Mouse (Mus musculus) ovary, adult 18-20 months (tissue): Measurements from ENCODE around the gene Slco1b2.
"Not testable (repeated sequence)": the region's sequence is repeated elsewhere in the genome, so short reads cannot be mapped to it uniquely, and the experiment has no call there.

Source experiments
- DNase-seq: peaks from one replicate; pipeline ENCODE4 v3.0.0; 2022; ENCODE audit warnings: low spot score, mixed read lengths

Slco1b2 gene

DNA sequence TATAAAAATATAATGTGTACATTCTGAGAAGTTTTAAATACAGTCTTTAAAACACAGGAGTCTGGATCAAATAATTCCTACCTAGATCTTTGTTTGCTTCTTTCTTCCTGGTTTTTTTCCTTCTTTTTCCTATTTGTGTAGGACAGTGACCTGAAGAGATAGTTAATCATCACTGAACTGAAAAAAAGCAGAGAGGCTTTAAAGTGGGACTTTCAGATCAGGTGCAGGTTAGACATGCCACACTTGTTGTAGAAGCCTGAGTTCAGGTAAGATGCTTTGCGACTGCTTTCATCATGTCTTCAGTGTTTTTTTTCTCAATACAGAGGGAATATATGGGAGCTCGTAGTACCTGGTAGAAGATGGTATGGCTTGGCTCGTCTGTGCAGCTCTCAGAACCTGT, at the start of gene Slco1b2:
TSS of gene Slco1b2 (plus strand) at position 228 of the 400 bp plus-strand sequence.
- no peak for DNase-seq

DNA sequence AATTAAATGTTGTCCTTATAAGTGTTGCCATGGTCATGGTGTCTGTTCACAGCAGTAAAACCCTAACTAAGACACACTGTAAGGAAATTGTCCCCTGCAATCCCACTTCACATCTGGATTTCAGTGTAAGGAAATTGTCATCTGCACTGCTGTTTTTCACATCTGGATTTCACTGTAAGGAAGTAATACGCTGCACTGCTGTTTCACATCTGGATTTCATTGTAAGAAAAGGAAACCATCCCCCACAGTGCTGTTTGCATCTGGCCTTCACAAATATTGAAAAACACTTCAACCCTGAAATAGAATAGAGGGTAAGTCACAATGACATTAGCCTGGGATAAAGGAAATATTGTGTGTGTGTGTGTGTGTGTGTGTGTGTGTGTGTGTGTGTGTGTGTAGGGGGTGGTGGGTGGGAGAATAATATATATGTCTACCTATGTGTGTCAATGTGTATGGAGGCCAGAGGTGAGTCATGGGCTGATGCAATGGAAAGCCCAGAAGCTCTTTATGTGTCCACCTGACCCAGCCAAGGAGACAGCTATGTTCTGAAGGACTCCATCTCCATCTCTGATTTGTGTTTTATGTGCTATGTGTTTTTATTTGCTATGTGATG, 44.4 kb upstream of the Slco1b2 start:
- DNase-seq, result no peak

DNA sequence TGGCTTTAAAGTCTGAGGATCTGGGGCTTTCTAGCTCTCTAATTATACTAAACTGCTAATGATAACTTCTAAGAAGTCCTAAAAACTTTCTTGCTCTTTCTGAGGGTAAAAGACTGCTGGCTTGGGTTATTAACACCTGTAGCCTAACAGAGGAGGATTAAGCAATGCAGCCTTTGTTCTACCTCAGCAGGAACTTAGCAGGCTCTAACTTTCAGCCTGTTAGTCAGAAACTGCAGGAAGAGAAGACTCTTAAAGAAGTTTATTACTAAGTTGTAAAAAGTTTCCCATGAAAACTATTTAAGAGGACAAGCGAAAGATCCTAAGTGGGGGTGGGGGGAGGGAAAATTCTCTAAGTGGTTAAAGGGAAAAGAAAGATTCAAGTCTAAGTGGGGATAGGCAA, 39.3 kb upstream of the Slco1b2 start:
- DNase-seq, result no peak

DNA sequence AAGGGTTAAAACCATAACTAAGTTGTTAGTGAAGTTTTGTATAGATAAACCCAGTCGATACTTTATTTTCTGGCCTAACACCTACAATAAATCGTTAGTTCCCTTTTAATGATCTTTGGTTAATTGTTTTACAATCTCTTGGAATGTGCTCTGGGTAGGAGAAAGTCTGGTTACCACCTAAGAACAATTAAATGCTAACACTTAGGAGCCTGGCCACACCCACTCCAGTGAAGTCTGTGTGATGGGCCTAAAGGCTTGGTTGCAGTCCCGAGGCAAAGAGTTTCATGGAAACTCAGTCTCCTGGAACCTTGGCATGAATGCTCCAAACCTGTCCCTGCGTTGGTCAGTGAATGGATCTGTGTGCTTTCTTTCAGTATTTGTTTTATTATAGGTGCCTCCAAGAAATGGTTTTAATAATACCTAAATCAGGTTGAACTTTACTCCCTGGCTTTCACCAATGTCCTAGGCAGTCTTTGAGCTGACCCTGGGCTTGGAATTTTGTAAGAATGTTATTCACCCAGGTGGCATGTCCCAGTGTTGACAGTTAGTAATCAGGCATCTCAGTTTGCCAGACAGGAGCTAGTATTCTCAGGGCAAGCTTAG, 38.6 kb upstream of the Slco1b2 start:
- DNase-seq, result not testable (repeated sequence)

DNA sequence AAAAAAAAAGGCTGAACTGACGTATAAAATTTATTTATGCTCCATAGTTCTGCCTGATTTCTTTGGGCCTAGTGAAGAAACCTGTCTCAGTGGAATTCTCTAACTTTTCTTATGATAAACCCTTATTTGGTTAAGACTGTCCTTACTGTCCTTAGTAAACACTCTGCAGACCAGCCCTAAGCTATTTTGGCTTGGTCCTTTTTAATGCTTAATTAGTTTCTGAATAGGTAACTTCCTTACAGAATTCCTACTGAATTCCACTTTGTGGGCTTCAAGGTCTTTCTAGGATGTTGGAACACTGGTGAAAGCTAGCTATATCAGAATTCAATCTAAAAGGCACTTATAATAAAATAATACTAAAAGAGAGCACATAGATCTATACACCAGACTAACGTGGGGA, 33.2 kb upstream of the Slco1b2 start:
- no peak for DNase-seq

DNA sequence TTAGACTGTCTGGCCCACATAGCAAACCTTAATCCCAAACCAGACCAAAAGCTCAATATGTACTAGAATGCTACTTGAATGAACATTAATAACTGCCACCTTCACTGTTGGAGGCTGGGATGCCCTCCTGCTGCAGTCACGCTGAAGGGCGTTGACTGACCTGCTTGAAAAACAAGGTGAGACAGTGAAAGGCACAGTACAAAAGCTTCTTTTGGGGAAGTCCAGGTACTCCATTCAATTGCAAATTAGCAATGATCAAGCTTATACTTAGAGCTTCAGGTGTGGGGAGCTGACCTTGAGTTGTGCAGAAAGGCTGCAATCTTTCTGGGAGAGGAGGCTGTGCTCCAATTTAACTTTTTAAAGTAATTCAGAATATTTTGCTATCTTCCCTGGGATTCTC, 32.3 kb upstream of the Slco1b2 start:
- DNase-seq, result no peak

DNA sequence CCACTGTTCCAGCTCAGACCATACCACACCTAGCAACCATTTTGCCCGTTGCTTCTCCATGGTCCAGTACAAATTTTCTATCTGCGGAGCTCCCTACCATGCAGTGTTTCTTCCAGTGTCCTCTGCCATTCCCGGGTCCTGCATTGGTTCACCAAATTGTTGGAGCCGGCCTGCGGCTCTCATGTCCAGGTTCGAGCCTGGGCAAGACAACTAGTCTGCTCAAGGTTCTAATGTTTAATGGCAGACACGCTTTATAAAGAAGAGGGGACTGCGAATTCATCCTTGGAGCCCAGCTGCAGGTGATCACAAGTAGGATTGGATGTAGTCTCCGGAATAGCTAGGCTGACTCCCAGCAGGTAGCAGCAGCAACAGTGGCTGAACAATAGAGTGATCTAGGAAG, 28.4 kb upstream of the Slco1b2 start:
- no peak for DNase-seq

DNA sequence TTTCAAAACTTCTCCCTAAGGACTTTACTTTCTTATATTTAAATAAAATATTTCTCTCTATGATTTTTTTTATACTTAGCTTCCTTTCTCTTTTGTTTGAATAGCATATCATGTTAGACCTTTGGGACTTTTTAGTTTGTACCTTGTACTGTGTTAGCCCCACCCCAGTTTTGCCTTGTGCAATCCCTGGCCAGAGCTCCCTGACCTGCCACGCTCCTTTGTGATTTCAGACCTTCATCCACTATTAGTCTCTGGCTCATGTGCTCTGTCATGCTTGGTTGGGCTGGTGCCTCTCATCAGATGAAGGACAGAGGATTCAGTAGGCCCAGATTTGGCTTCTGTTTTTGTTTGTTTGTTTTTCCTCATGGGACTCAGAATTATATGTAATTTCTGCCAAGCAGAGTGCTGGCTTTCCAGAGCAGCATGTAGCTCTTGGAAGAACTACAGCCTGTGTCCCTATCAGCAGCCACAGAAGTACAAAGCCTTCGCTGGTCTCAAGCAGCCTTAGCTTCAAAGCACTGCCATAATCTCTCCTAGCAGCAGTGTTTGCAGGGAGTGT, 18.5 kb upstream of the Slco1b2 start:
- DNase-seq, result no peak

DNA sequence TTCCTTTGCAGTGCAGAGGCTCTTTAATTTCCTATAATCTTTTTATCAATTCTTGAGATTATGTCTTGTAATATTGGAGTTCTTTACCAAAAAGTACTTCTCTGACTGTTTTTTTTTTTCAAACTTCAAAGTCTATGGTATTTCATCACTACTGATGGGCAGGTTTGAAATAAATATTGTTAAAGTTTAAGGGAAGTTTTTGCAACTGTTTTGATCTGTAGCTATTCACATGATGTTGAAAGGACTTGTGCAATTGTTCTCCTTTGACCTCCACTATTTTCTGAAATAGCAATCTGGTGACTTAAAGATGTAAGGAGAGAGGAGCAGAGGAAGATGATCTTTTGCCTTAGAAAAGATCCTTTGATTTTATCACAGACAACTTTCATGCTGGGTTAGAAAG, 15.3 kb upstream of the Slco1b2 start:
- DNase-seq, result no peak

DNA sequence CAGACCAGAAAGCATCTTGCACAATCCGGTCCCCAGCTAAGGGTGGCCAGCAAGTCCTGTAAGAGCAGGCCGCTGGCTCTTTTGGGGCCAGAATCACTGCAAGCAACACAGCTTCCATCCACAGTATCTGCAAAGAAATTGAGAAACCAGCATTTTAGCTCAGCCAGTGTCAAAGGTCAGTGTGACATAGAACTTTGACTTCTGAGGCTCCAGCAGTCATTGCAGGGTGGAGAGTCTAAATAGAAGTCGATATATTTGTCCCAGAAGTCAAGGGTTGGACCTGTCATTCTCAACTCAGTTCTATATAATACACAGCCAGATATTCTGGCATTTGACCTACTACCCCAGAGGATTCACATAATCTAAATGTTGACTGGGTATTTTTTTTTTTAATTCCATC, 14.0 kb upstream of the Slco1b2 start:
- DNase-seq, result no peak

DNA sequence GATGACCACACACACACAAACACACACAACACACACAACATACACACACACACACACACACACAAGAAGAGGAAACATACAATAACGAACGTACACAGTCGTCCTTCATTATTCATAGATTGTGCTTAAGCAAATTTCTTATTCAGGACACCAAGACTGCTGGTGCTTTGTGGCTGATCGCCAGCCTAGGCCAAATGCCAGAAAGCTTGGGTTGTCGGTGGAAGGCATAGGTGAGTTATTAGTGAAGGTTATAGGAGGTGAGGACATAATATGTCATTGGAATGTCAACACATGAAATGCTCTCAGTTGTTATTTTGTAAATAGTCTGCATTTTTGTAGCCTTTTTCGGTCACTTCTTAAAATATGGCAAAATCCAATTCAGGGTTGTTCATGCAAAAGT, 3.6 kb downstream of the Slco1b2 start:
- no peak for DNase-seq

DNA sequence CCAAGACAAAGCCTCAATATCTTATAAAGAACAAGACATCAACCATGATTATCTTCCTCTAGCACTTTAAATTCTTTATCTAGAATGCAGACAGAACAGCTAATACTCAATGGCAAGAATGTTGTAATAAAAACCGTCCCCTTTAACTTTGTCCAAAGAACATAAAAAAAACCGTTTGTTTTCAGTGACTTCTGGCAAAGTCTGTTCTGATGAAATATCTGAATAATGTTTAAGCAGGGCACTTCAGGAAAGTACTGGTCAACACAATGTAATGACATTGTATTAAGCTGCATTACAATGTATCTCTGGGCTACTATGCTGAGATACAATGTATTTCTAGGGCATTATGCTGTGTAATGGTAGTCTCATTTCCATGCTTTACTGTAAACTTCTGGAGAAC, 5.9 kb downstream of the Slco1b2 start:
- DNase-seq, result no peak

DNA sequence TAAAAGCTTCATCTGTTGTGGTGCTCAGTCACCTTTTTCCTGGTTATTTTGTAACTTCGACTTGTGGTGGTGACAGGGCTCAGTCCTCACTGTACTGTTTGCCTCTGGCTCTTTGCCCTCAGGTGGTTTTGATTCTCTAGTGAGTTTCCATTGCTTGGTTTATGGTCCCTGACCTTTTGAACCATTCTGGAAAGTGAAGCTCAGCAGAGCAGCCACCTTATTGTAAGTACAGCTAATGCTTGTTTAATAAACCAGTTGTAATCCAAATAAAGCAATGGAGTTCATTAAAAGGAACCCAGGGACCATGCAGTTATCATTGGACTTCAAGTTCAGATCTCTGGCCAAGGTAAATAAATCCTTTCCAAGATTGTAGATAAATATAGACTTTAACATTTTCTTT, 11.3 kb downstream of the Slco1b2 start:
- DNase-seq, result no peak

DNA sequence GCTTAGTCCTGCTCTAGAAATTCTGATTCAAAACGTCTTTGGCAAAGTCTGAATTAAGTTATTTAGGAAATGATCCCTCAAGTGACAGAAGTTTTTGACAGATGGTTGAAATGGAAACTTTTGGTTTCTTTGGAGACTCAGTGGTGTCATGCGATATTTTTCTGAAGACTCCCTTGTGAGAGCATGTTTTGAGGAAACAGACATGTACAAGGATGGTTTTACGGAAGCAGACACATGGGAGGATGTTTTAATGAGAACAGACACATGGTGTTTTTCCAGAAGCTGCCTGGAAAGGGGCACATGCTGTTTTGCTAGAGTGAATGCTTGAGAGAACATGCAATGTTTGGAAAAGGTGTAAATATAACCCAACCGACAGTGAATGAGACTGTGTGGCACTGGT, 57.7 kb downstream of the Slco1b2 start:
- DNase-seq, result no peak

DNA sequence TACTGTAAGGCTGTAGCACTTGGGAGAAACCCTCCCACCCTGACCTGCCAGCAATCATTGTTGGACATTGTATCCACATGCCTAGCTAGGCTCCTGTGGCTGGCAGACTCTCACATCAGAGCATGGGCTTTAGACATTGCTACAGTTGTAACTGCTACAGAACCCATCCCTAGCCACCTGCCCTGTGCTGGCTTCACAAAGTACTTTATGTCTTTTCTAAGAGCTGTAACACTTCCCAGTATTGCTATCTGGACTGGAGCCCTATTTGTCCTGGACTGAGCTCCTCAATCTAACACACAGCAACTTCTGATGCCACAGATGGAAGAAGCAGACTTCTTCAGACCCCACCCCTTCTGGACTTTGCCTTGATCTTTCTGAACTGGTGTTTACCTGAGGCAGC, 61.9 kb downstream of the Slco1b2 start:
- no peak for DNase-seq
